Mouse (Mus musculus): ENCODE measurements around the gene Wdr82.
"Not testable (repeated sequence)": the region's sequence is repeated elsewhere in the genome, so short reads cannot be mapped to it uniquely, and the experiment has no call there.

Gene Wdr82

DNA sequence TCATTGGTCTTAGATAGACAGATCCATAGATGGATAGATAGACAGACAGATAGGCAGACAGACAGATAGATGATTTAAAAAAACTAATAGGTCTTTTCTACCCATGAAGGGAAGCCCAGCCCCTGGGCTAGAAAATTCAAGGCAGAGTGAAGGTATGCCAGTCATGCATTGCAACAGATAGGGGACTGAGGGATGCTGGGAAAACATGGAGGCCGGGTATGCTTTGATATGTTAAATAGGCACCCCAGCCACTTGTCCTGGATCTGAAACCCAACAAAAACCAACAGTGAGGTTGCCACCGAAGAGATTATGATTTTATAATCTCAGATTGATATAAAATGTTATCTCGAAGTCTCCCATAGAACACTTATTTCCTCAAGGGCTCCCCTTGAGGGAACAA lies 3.5 kb upstream of the Wdr82 start:
- no peak for DNase-seq

DNA sequence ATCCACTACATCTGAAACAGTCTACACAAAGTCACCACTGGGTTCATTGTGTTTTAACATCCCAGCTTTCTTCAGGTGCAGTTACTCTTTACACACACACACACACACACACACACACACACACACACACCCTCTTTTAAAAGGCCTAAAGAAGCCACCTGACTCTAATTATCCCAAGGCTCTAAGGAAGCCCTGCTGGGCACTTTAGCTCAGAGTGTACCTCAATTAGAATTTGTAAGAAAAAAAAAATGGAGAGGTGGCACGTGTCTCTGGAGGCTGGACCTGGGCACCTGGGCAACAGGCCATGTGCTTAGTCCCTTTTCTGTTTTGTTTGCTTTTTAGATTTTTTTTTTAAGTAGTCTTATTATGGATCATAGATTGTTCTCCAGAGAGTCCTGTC lies 3.0 kb upstream of the Wdr82 start:
- DNase-seq = no peak

DNA sequence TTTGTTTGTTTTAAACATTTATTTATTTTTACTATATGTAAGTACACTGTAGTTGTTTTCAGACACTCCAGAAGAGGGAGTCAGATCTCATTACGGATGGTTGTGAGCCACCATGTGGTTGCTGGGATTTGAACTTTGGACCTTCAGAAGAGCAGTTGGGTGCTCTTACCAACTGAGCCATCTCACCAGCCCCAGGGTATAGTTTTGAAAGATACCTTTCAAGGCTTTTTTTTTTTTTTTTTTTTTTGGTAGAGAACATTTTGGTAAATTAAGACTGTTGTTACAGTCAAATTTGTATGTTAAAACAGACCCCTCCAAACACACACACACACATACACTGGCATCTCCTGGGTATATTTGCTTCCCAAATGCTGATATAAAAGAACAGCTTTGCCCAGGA lies 1.7 kb upstream of the Wdr82 start:
- not testable (repeated sequence) for DNase-seq

DNA sequence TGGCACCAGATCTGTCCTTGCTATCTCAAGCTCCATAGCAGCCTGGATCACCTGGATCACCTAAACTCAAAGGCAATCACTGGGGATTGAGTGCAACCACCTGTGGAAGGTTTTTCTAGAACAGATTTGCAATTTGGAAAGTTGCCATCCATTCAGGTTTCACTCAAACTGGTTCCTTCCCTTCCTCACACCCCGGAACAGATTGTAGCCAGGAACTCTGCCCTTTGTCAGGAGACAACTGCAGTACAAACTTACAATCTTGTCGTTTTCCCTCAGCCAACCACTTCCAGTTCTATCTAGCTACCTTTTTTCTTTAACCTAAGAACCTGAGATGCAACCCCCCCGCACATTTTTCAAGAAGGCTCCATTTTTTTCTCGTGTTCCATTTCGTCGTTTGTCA lies 811 bp upstream of the Wdr82 start:
- peak; percentile 60 for DNase-seq

DNA sequence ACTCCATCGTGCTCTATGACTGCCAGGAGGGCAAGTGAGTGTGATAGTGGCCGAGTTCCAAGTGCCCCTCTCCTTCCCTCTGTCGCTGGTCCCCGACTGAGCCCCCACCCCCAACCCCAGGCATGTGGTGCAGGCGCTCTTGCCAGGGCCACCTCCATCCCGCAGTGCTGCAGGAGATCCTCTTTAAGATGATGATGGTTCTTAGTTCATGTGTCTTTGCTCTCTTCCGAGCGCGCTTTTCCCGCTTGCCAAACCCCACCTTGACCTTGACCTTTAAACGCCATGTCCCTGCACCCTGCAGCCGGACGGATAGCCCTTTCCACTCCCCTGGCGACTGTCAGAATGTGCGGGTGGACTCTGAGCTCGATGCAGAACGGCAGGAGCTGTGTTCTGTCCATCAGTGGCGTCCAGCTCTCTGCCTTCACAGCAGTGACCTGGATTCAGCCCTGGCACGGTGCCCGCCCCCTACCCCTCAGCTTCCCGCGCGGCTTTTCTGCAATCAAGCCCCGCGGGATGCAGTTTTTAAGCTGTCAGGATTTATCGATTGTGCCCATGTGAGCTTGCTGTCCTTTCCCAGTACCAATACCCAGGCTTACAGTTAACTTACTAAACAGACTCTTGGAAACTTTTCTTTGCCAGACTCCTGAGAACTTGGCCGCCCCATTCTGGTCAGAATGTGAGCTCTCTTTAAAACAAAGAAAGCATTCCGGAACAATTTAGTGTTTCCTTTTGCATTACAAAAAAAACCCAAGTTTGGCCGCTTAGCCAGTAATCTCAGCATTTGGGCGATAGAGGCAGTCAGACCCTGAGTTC lies 824 bp downstream of the Wdr82 start:
- peak; percentile 89 for DNase-seq

DNA sequence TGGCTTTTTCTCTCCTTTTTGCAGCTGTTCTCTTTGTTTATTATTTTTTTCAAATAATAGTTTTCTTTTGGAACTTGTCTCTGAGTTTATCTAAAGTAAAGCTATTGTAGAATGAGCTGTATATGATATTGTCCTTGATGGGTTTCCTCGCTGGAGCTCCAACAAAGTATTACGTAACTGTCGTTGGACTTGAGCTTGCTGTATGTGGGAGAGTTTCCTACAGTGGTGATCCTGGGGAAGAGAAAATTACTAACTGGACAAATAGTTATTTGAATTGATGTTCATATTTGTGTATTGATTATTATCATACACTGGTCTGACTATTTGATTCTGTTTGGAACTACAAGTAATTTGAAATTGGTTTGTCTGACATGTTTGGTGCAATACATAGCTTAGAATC lies 1.8 kb downstream of the Wdr82 start:
- no peak for DNase-seq

DNA sequence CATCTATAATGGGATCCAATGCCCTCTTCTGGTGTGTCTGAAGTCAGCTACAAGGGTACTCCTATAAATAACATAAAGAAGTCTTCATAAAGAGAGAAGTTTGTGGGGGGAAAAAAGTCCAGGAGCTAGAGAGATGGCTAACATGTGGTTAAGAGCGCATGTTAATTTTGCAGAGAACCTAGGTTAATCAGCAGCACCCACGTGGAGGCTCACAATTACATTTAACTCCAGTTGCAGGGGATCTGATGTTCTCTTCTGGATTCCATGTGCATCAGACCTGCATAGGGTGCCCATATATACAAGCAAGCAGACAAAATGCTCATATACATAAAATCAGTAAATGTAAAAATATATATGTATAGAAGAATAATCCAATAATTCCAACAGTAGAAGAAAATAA lies 2.6 kb downstream of the Wdr82 start:
- no peak for DNase-seq

DNA sequence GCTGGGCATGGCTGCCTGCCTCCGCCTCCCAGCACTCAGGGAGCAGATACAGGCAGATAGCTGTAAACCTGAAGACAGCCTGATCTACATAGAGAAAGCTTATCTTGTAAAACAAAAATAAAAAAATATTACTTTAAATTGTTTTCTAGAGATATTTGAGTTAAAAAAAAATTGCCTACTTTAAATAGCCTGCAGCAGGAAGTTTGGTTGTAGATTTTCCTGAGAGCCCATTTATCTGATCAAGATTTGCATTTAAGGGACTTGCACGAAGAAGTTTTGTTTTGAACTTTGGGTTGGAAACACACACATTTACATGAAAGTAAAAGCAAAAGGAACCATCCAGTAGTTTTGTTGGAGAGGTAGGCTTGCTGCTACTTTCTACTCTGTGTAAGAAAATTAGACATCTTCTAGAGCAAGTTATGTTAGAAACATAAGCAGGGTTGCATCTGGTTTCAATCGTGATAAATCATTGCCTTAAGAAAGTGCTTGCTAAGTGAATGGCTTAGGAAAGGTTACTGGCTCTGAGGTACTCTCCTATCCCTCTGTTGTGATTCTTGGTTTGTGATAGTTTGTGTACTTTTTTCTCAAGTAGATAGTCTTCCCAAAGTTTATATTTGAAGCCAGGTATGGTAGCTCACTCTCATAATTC lies 4.9 kb downstream of the Wdr82 start:
- no peak for DNase-seq

DNA sequence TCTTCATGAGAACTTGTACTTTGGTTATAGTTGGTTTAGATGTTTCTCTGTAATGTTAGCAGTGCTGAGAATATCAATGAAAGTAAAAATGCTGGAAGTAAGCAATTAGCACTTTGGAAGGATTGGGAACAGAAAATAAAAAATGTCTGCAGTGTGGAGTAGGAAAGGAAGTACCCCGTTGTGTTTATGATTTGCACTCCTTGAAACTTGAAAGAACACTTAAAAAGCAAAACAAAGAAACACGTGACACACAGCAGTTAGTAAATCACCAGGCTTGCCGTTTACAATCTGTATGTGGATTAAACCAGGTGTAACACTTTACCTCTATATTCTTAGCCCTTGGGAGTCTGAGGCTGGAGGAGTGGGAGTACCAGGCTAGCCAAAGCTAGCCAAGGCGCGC lies 6.0 kb downstream of the Wdr82 start:
- no peak for DNase-seq

DNA sequence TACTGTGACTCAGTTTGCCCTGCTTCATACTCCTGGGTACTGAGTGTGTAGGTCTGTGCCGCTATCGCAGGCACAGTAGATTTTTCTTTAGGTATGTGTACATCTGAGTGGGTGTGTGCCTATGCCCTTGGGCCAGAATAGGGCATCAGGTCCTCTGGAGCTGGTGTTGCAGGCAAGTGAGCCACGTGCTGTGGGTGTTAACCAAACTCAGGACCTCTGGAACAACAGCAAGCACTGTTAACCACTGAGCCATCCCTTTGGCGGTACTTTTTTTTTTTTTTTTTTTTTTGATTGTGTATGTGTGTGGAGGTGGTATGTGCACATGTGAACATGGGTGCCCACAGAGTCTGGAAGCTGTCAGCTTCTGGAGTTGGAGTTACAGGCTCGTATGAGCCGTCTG lies 7.1 kb downstream of the Wdr82 start:
- DNase-seq = no peak

DNA sequence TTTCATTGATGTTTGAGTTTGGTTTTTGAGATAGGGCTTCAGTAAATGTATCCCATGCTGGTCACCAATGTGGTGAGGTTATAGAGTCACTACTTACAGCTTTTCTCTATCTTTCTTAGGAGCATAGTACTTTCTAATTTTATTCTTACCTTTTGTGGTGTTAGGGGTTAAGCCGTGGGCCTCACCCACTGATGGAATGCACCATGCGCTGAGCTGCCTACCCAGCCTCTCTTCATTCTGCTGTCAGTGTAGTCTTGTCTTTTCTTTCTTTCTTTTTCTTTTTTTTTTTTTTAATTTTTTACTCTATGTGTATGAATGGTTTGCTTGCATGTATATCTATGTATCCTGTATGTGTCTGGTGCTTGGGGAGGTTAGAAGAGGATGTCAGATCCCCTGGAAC lies 8.7 kb downstream of the Wdr82 start:
- no peak for DNase-seq

DNA sequence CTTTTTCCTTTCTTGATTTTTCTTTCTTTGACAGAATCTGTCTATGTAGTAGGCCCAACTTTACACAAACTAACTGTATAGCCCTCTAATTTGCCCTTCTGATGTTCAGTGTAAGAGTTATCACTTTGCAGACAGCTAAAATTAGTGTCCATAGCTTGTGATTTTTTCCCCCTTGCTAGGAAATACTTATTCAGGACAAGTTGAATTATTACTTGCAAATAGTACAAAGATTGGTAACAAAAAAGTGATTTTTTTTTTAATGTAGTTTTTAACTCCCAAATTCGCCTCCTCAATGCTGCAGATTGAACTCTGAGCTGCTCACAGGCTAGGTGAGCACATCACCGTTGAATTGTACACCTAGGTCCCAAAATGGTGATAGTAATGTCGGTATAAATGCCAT lies 9.2 kb downstream of the Wdr82 start:
- no peak for DNase-seq

DNA sequence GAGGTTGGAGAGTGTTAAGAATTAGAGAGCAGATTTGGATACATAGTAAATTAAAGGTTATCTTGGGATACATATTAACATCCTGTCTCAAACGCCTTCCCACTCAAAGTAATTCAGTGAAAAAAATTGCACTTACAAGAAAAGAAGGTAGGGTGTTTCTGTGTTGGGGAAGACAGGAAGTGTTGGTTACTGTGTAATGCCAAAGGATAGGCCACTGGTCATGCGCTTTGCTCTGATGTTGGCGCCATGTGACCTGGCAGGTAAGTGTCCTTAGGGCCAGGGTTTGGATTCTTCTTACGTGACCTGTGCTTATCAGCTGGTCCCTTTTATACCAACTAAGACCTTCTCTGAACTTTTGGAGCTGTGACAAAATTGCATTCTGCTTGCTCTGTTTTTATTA lies 11.4 kb downstream of the Wdr82 start:
- no peak for DNase-seq

DNA sequence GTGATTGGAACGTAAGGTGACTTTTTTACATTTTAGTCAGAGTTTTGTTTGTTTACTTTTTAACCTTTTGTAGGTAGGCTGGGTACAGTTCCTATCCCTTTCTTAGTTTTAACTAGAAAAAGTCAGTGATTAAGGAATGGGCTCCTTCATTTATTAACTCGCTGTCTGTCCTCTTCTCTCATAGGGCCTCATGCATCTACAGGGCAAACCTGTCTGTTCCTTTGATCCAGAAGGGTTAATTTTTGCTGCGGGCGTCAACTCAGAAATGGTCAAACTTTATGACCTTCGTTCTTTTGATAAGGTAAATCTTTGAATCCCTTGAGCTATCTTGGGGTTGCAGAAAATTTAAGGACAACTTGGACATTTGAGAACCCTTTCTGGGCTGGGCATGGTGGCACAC lies 13.3 kb downstream of the Wdr82 start:
- no peak for DNase-seq

DNA sequence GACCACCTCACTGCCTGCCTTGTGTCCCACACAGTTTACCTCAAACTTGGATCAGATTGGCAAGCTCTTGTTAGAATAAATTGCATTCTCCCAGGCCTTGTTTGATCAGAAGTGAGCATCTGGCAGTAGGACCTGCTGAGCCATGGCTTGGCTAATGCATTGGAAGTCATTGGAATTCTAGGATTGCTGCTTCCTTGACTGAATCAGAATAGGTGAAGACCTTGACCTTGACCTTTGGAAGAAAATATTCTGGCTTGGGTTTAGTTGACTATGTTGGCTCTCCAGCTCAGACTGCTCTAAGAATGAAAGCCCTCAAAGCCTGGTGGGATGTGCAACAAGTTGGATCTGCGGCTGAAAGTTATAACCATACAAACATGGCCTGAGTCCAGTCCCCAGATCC lies 20.6 kb downstream of the Wdr82 start:
- no peak for DNase-seq

DNA sequence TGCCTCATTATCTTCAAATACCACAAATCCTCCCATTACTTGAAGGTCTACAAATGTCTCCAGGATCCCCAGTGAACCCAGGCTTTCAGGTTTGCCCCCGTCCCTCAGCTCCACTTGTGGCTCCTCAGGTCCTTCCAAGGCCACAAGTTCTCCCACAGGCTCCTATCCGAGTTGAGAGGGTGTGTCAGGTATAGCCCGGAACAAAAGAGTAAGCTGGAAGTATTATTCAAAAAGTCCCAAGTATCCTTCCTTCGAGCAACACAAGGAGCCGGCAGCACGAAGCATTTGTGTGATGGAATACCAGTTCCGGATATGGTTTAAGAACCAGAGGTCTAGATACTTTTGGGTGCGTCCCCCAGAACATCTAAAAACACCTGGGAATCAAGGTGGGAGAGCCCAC lies 21.3 kb downstream of the Wdr82 start:
- DNase-seq = no peak

DNA sequence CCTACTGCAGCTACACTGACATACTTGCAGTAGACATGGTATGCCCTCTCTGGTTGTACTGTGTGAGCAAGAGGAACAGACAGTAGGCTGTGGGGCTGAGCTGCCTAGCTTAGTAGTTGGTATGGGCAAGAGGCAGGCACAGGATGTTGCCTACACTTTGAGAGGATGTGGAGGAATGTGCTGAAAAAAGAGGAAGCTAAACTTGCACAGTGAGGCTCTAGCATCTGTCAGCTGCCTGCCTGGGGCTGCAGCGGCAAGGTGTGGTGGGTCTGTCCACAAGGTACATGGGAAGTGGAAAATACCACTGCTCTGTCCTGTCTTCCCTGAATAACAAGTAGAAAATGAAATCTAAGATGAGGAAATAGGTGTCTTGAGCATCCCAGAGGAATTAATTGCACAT lies 22.3 kb downstream of the Wdr82 start:
- no peak for DNase-seq

DNA sequence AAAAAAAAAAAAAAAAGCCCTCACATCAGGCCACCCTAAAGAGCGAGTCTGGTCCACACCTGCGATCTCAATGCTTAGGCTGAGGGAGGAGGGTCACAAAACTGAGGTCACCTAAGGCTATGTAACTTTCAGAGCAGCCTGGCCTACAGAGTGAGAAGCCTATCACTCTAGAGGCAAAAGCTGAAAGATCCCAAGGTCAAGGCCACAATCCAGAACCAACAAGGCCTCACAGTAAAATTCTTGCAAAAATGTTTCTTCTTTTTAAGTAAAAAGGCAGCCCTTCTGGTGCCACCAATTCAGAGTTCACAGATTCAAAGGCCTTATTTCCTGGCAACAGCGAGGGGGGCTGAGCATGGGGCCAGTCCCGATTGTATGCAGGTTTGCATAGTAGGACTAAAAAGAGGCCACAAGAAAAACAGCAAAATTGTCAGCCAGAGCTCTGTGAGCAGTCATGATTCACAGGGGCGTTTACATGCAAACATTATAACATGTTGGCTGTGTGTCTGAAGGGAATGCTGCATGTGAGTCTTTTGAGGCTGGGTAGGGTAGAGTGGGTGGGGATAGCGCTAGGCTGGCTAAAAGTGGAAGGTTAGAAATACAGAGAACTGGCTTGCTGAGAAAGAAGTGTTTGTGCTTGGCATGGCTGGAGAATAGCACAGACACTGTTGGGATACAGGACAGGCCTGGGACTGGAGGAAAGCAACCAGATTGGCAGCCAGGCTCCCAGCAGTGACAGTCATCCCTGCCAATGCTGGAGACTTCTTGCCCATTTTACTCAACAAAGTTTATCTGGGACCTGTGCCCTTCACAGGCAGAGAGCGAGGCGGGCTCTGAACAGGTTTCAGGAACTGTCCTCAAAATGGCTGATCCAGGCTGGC lies 23.4 kb downstream of the Wdr82 start:
- DNase-seq = peak; percentile 77

DNA sequence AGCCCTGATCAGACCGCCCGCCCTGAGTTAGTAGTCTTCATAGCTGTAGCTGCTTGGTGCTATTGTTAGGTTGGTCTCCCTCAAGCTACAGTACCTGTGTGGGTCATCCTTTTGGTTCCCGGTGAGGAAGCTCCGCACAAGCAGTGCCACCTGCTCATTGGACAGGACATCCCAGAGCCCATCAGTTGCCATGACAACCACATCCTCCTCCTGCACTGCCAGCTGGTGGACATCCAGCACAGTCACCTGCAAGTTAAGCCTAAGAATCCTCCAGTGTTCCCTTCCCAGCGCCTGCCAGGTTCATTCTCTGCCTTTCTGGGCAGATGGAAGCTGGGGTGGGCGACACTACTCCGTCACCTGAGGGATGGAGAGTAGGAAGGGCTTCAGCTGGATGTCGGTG lies 25.0 kb downstream of the Wdr82 start:
- DNase-seq = peak; percentile 90

DNA sequence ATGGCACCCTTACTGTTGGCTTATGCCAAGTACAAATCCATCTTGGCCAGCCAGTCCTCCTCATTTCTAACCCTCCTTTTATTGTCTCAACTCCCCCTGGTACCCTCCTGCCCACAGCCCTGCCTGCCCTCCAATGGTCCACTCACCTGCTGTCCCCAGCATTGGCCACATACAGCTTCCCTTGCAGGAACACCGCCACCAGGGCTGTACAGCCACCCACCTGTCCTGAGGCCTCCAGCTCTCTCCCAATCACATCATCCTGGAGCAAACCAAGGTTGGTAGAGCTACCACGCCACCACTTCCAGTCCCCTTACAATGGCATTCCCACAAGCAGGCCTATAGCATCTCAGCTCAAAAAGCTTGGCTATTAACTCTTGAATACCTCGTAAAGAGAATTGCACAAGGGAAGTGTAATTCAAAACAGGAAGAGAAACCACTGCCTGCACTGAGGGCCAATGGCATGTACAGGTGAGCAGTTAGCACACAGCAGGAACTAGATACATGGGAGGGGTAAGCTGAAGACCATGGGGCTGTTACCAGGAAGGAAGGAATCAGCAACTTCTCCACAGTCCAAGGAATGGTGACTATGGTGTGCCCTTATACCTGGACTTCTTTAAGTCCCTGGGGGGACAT lies 26.5 kb downstream of the Wdr82 start:
- no peak for DNase-seq

DNA sequence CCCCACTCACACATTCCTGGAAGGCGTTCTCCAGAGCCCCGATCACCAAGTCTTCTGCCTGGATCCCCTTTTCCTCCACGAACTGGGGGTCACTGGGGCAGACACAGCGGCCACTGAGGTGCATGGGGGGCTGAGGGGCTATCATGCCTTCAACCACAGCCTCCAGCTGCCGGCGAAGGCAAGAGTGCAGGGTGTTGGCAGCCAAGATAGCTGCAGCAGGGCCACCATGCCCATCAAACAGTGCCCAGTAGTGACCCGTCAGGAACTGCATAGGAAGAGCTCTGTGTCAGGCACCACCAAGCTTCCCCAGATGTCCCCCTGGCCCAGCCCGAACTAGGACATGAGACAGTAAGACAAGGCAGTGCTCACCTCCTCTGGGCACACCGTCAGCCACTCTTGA lies 27.0 kb downstream of the Wdr82 start:
- peak; percentile 51 for DNase-seq

DNA sequence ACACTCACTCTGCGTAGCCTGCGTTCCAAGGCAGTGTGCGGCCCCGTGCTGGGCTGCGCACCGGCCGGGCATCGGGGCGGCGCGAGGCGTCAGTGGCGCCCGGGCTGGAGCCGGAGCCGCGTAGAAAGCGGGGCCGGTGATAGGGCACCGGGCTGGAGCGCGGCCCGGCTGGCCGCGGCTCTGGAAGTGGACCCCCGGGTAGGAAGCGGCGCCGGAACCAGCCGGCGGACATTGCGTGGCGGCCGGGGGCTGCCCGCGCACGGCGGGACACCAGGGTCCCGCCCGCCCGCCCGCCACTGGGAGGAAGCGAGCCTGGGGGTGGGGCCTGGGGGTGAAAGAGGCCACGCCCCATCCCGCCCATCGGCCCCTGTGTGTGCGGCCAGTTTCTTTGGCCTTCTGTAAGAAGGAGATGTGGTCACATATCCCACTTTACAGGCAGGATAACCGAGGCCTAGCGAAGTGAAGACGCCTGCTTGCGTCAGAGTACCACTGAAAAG lies 28.3 kb downstream of the Wdr82 start:
- peak; percentile 64 for DNase-seq
